Mouse (Mus musculus) liver, adult 2 months (tissue): ENCODE data around the gene Thumpd2. TPM values are rescaled to one million over a fixed set of nuclear protein-coding genes. Genes with fewer than 3 reads are reported as not detected.

Source experiments
- DNase-seq: peaks from one replicate; pipeline ENCODE4 v3.0.0-alpha.2; 2011; ENCODE audit warnings: low read depth, low spot score; ENCODE audit errors: extremely low read depth
- H3K27ac ChIP-seq: fragments of 200-500 bp; replicated peaks from 2 replicates; pipeline ENCODE4 v1.5.1; 2012; ENCODE audit warnings: low read depth, mild to moderate bottlenecking, control low read depth, inconsistent platforms, low read length; ENCODE audit not compliant: insufficient read depth
- H3K27me3 ChIP-seq: fragments of 200-500 bp; 2 replicates; pipeline ENCODE4 v1.6.1; 2012; ENCODE audit warnings: mild to moderate bottlenecking, moderate library complexity, low read length, inconsistent platforms; ENCODE audit not compliant: control insufficient read depth, insufficient read depth
- H3K36me3 ChIP-seq: fragments of 200-500 bp; 2 replicates; pipeline ENCODE4 v1.6.1; 2012; ENCODE audit warnings: low read length, inconsistent platforms; ENCODE audit not compliant: control insufficient read depth, insufficient read depth
- H3K4me1 ChIP-seq: fragments of 200-500 bp; 2 replicates; pipeline ENCODE4 v1.6.1; 2011; ENCODE audit warnings: low read length; ENCODE audit not compliant: control insufficient read depth, insufficient read depth
- H3K4me3 ChIP-seq: fragments of 200-500 bp; 2 replicates; pipeline ENCODE4 v1.5.1; 2011; ENCODE audit warnings: low read depth, mild to moderate bottlenecking, control low read depth, low read length, moderate library complexity; ENCODE audit not compliant: insufficient read depth
- H3K79me2 ChIP-seq: fragments of 200-500 bp; 2 replicates; pipeline ENCODE4 v1.6.1; 2012; ENCODE audit warnings: inconsistent platforms, mild to moderate bottlenecking, low read length, moderate library complexity; ENCODE audit not compliant: control insufficient read depth, insufficient read depth
- H3K9ac ChIP-seq: fragments of 200-500 bp; 2 replicates; pipeline ENCODE4 v1.6.1; 2012; ENCODE audit warnings: low read depth, mild to moderate bottlenecking, control low read depth, inconsistent platforms, low read length
- CTCF ChIP-seq: fragments of 200-500 bp; IDR thresholded peaks from 2 replicates; pipeline ENCODE4 v1.5.1; 2011; ENCODE audit warnings: low read depth, low read length, control low read depth
- POLR2A ChIP-seq: fragments of 200-500 bp; IDR thresholded peaks from 2 replicates; pipeline ENCODE4 v1.6.1; 2011; ENCODE audit warnings: low read length, control low read depth; ENCODE audit not compliant: insufficient read depth; ENCODE audit errors: extremely low read depth
- WGBS: fragments of 180-500 bp; shearing (Covaris S2); methylation state at CpG from one replicate; pipeline ENCODE4 v1.1.7; 2018; 5-methylcytosine and 5-hydroxymethylcytosine counted together
- polyA plus RNA-seq: library from polyadenylated mRNA; depleted of rRNA; stranded (reverse); fragments of >200 nt; gene quantifications from 2 replicates; pipeline ENCODE4 v1.2.3, GENCODE M21; 2012
- total RNA-seq: library from RNA; depleted of rRNA; stranded (reverse); fragments of >200 nt; gene quantifications from 2 replicates; pipeline ENCODE4 v1.2.3, GENCODE M21; 2014

Gene Thumpd2
- total and polyA plus RNA-seq, 2 experiments: 1.1 to 2.0 TPM

- WGBS: 69% methylated on average over 3 of the region's 3 CpGs
- no peak overlapping the region for H3K4me3 ChIP-seq
- H3K4me1 ChIP-seq: no peaks in the 10 kb centered on the region
- no peak for DNase-seq
- H3K27ac ChIP-seq: no peak overlapping the region
- no peak for TF ChIP-seq POLR2A
- no peak for TF ChIP-seq CTCF
- H3K9ac ChIP-seq: no peak overlapping the region
- peaks cover 14% of the 10 kb centered on the region for H3K36me3 ChIP-seq
- no peaks in the 10 kb centered on the region for H3K27me3 ChIP-seq
- H3K79me2 ChIP-seq: 0 out of 2 replicates have a peak, but pooled peaks cover 3% of the 10 kb centered on the region
Measured at GRCm38 (mm10) chr17:81056035-81056434, 8.8 kb downstream of the Thumpd2 start.

- DNase-seq: no peak
- Histone ChIP-seq H3K9ac (no peak overlapping the region), H3K36me3 (peaks cover 14% of the 10 kb centered on the region), H3K4me1 (no peaks in the 10 kb centered on the region), H3K27me3 (no peaks in the 10 kb centered on the region), H3K4me3 (no peak overlapping the region), H3K79me2 (0 out of 2 replicates have a peak, but pooled peaks cover 3% of the 10 kb centered on the region), H3K27ac (no peak overlapping the region)
- no peak for TF ChIP-seq POLR2A
- WGBS: 95% methylated on average over 5 of the region's 5 CpGs
Measured at GRCm38 (mm10) chr17:81055522-81055921, 9.4 kb downstream of the Thumpd2 start.

- Histone ChIP-seq H3K4me1 (no peaks in the 10 kb centered on the region), H3K36me3 (peaks cover 14% of the 10 kb centered on the region), H3K79me2 (0 out of 2 replicates have a peak, but pooled peaks cover 3% of the 10 kb centered on the region), H3K27me3 (no peaks in the 10 kb centered on the region), H3K27ac (no peak overlapping the region), H3K9ac (no peak overlapping the region), H3K4me3 (no peak overlapping the region)
- no peak for TF ChIP-seq POLR2A
- no peak for TF ChIP-seq CTCF
- WGBS: 95% methylated on average over 2 of the region's 2 CpGs
- DNase-seq: no peak
Measured at GRCm38 (mm10) chr17:81053274-81053673, 11.6 kb downstream of the Thumpd2 start.

GRCm38 (mm10) chr17:81047930-81048564, 16.8 kb downstream of the Thumpd2 start:
- no peak overlapping the region for H3K27ac ChIP-seq
- no peak overlapping the region for H3K4me3 ChIP-seq
- TF ChIP-seq CTCF: no peak
- no peak for TF ChIP-seq POLR2A
- H3K27me3 ChIP-seq: no peaks in the 10 kb centered on the region
- WGBS: 94% methylated on average over 7 of the region's 7 CpGs
- no peaks in the 10 kb centered on the region for H3K4me1 ChIP-seq
- no peak for DNase-seq
- H3K79me2 ChIP-seq: no peaks in the 10 kb centered on the region
- peaks cover 10% of the 10 kb centered on the region for H3K36me3 ChIP-seq
- H3K9ac ChIP-seq: no peak overlapping the region

GRCm38 (mm10) chr17:81045525-81046150, 19.2 kb downstream of the Thumpd2 start:
- no peak for TF ChIP-seq POLR2A
- TF ChIP-seq CTCF: peak; percentile 39; the same call in 1 of the 2 replicates
- Histone ChIP-seq H3K4me1 (no peaks in the 10 kb centered on the region), H3K9ac (no peak overlapping the region), H3K27me3 (no peaks in the 10 kb centered on the region), H3K27ac (no peak overlapping the region), H3K36me3 (peaks cover 8% of the 10 kb centered on the region; the same call in 1 of the 2 replicates), H3K4me3 (no peak overlapping the region), H3K79me2 (no peaks in the 10 kb centered on the region)
- WGBS: 84% methylated on average over 9 of the region's 9 CpGs
- peak; percentile 12 for DNase-seq

GRCm38 (mm10) chr17:81045115-81045514, 19.8 kb downstream of the Thumpd2 start:
- DNase-seq: no peak
- no peak overlapping the region for H3K27ac ChIP-seq
- peaks cover 11% of the 10 kb centered on the region for H3K36me3 ChIP-seq
- no peak overlapping the region for H3K9ac ChIP-seq
- no peaks in the 10 kb centered on the region for H3K27me3 ChIP-seq
- TF ChIP-seq CTCF: no peak
- TF ChIP-seq POLR2A: no peak
- no peaks in the 10 kb centered on the region for H3K4me1 ChIP-seq
- H3K79me2 ChIP-seq: no peaks in the 10 kb centered on the region
- H3K4me3 ChIP-seq: no peak overlapping the region
- 87% methylated on average over 6 of the region's 6 CpGs for WGBS
